ENCODE assay signal across 8 mouse cellular contexts in genomic region chr3:89093175-89093574, GRCm38 (mm10). TPM values are rescaled to one million over a fixed set of nuclear protein-coding genes. Genes with fewer than 3 reads are reported as not detected.
DNase-seq lines count a peak whose midpoint lies in the region; ATAC-seq and TF ChIP-seq lines count a peak whose summit lies in the region.

TSS of gene Rusc1 (minus strand) at chr3:89093311.

- H3K9me3 ChIP-seq in forebrain, embryonic 16.5 days (ENCODE audit: control insufficient read depth, low read length): no peaks in the 10 kb centered on the region
- H3K9me3 ChIP-seq in liver, postnatal 0 days (ENCODE audit: low read length): no peaks in the 10 kb centered on the region
- H3K9me3 ChIP-seq in neural tube, embryonic 14.5 days (ENCODE audit: control insufficient read depth, low read length): no peaks in the 10 kb centered on the region

- no peaks in the 10 kb centered on the region for H3K27me3 ChIP-seq in forebrain, embryonic 16.5 days (replicated peaks; ENCODE audit: control insufficient read depth, insufficient read depth, low read length)
- H3K27me3 ChIP-seq in liver, postnatal 0 days (ENCODE audit: insufficient read depth, low read length): peaks cover 24% of the 10 kb centered on the region
- H3K27me3 ChIP-seq in neural tube, embryonic 14.5 days (ENCODE audit: control insufficient read depth, insufficient read depth, low read length): no peaks in the 10 kb centered on the region
- H3K27me3 ChIP-seq in testis, adult 2 months (ENCODE audit: control insufficient read depth, insufficient read depth, low read length): no peaks in the 10 kb centered on the region; the same call in 1 of the 2 replicates

- TF ChIP-seq CTCF in liver, postnatal 0 days (IDR thresholded peaks at IDR 0.05; ENCODE audit: low read depth): no peak
- TF ChIP-seq CTCF in testis, adult 2 months (IDR thresholded peaks at IDR 0.05; ENCODE audit: control insufficient read depth, insufficient read depth, insufficient replicate concordance, low read depth, low read length): no peak

- peaks cover 19% of the 10 kb centered on the region for H3K4me1 ChIP-seq in forebrain, embryonic 16.5 days (replicated peaks; ENCODE audit: control insufficient read depth, insufficient read depth, low read length)
- peaks cover 27% of the 10 kb centered on the region for H3K4me1 ChIP-seq in liver, postnatal 0 days (ENCODE audit: insufficient read depth)
- H3K4me1 ChIP-seq in neural tube, embryonic 14.5 days (ENCODE audit: control insufficient read depth, insufficient read depth, low read length): peaks cover 10% of the 10 kb centered on the region; the same call in 1 of the 2 replicates
- peaks cover 32% of the 10 kb centered on the region for H3K4me1 ChIP-seq in testis, adult 2 months (ENCODE audit: control insufficient read depth, insufficient read depth, low read length)

- peak within 1 kb of the TSS; percentile 62 for H3K4me3 ChIP-seq in forebrain, embryonic 16.5 days (replicated peaks; ENCODE audit: low read length)
- peak within 1 kb of the TSS; percentile 15; the same call in 1 of the 2 replicates for H3K4me3 ChIP-seq in liver, postnatal 0 days (ENCODE audit: low read depth, low read length)
- peak within 1 kb of the TSS; percentile 67 for H3K4me3 ChIP-seq in neural tube, embryonic 14.5 days (ENCODE audit: low read depth, low read length)
- H3K4me3 ChIP-seq in testis, adult 2 months (ENCODE audit: control insufficient read depth, low read depth, low read length): peak within 1 kb of the TSS; percentile 47

- H3K4me2 ChIP-seq in forebrain, embryonic 16.5 days (ENCODE audit: low read length): peak within 1 kb of the TSS; percentile 97
- H3K4me2 ChIP-seq in liver, postnatal 0 days (ENCODE audit: low read depth, low read length): peak within 1 kb of the TSS; percentile 49
- peak within 1 kb of the TSS; percentile 97 for H3K4me2 ChIP-seq in neural tube, embryonic 14.5 days (ENCODE audit: low read depth, low read length)

- intact Hi-C loops in heart, postnatal 14 days (cut with DNase I): loop anchor here (5.0 kb wide), 1 partner anchor 64 kb away; no protein-coding TSS in a partner anchor

- DNase-seq in ES-CJ7 (ENCODE audit: low read depth, low spot score): peak; percentile 89
- DNase-seq in cerebellum, adult 11 months: peak; percentile 96
- DNase-seq in heart, postnatal 14 days: peak; percentile 80 to 86
- DNase-seq in large intestine, adult 2 months (ENCODE audit: low read depth, low spot score): no peak
- DNase-seq in liver, postnatal 0 days: peak; percentile 82

- ATAC-seq in forebrain, embryonic 16.5 days: peak; percentile 87
- peak; percentile 16; the same call in 1 of the 2 replicates for ATAC-seq in liver, postnatal 0 days
- ATAC-seq in neural tube, embryonic 14.5 days (ENCODE audit: low read depth): peak; percentile 79

- H3K9ac ChIP-seq in forebrain, embryonic 16.5 days (replicated peaks; ENCODE audit: low read depth, low read length): peak within 1 kb of the TSS; percentile 71
- no peak within 1 kb of the TSS for H3K9ac ChIP-seq in liver, postnatal 0 days (replicated peaks)
- peak within 1 kb of the TSS; percentile 79 for H3K9ac ChIP-seq in neural tube, embryonic 14.5 days (replicated peaks; ENCODE audit: low read depth, low read length)

- TF ChIP-seq POLR2A in testis, adult 2 months (IDR thresholded peaks at IDR 0.05; ENCODE audit: control insufficient read depth, low read depth, low read length): no peak

- H3K27ac ChIP-seq in forebrain, embryonic 16.5 days (ENCODE audit: low read length): peak within 1 kb of the TSS; percentile 74
- H3K27ac ChIP-seq in liver, postnatal 0 days (ENCODE audit: low read depth): no peak within 1 kb of the TSS
- peak within 1 kb of the TSS; percentile 73 for H3K27ac ChIP-seq in neural tube, embryonic 14.5 days (ENCODE audit: low read depth, low read length)
- no peak within 1 kb of the TSS for H3K27ac ChIP-seq in testis, adult 2 months (ENCODE audit: control insufficient read depth, insufficient read depth, low read depth, low read length)

- H3K36me3 ChIP-seq in forebrain, embryonic 16.5 days (ENCODE audit: control insufficient read depth, insufficient read depth): peaks cover 12% of the 10 kb centered on the region
- H3K36me3 ChIP-seq in liver, postnatal 0 days (replicated peaks; ENCODE audit: insufficient read depth, low read length): peaks cover 39% of the 10 kb centered on the region
- H3K36me3 ChIP-seq in neural tube, embryonic 14.5 days (ENCODE audit: control insufficient read depth, insufficient read depth, low read length): peaks cover 24% of the 10 kb centered on the region
- H3K36me3 ChIP-seq in testis, adult 2 months (ENCODE audit: control insufficient read depth, insufficient read depth, low read length): no peaks in the 10 kb centered on the region

- 1% methylated on average over 18 of the region's 18 CpGs for WGBS in forebrain, embryonic 16.5 days
- WGBS in large intestine, adult 2 months: 5% methylated on average over 18 of the region's 18 CpGs
- 10% methylated on average over 18 of the region's 18 CpGs for WGBS in liver, postnatal 0 days (ENCODE audit: insufficient replicate concordance)
- WGBS in neural tube, embryonic 14.5 days: under 1% methylated on average over 18 of the region's 18 CpGs

- TF ChIP-seq EP300 in liver, postnatal 0 days (IDR thresholded peaks at IDR 0.05; ENCODE audit: low read depth): no peak

RNA-seq across cellular contexts. Expression of gene Rusc1, which starts in this region (rescaled TPM):
- 74.4 and 76.8 TPM in 2 replicates for polyA plus RNA-seq in forebrain, embryonic 16.5 days (2015; fragmentation: Nextera tagmentation; extraction: Ambion mirVana)
- 10 to 100 TPM; 16.0 to 17.7 TPM for total RNA-seq in heart, postnatal 14 days (2021)
- 43.8 and 48.1 TPM in 2 replicates for polyA plus RNA-seq in large intestine, adult 2 months (2012; rRNA removed)
- 2.4 and 2.5 TPM in 2 replicates for polyA plus RNA-seq in liver, postnatal 0 days (2015; fragmentation: Nextera tagmentation; extraction: Ambion mirVana)
- polyA plus RNA-seq in neural tube, embryonic 14.5 days (2014; fragmentation: Nextera tagmentation; extraction: Ambion mirVana): 96.7 and 104 TPM in 2 replicates
- 7.3 and 9.0 TPM in 2 replicates for polyA plus RNA-seq in testis, adult 2 months (2012; rRNA removed)

Comparison
In these comparisons a context has a peak if more than half of its experiments do, and no peak if none do; other contexts are left out.
1. ATAC-seq: peak in every context shown above with its lines; median percentile 87 in forebrain, embryonic 16.5 days; 79 in neural tube, embryonic 14.5 days; 16 in liver, postnatal 0 days.
2. H3K27ac ChIP-seq: peak in forebrain, embryonic 16.5 days (single experiment) and neural tube, embryonic 14.5 days (single experiment); none in liver, postnatal 0 days (single experiment) and testis, adult 2 months (single experiment).
3. H3K4me3 ChIP-seq: peak in every context shown above with its lines; median percentile 67 in neural tube, embryonic 14.5 days; 62 in forebrain, embryonic 16.5 days; 47 in testis, adult 2 months; 15 in liver, postnatal 0 days.
4. Peak in every context shown above with its lines, with median percentiles within 50 percentile points of each other: H3K4me2 ChIP-seq.